Mouse (Mus musculus) heart, adult 9 months (tissue): ENCODE results near the gene Ptgir.
A peak's percentile ranks its signal among the peaks of the same experiment; 100 is the strongest.

Experiments
- DNase-seq, 2 experiments: peaks; one replicate each; pipeline ENCODE4 v3.0.0; 2022; ENCODE audit warnings: low spot score in 2 of 2

Gene Ptgir

DNA sequence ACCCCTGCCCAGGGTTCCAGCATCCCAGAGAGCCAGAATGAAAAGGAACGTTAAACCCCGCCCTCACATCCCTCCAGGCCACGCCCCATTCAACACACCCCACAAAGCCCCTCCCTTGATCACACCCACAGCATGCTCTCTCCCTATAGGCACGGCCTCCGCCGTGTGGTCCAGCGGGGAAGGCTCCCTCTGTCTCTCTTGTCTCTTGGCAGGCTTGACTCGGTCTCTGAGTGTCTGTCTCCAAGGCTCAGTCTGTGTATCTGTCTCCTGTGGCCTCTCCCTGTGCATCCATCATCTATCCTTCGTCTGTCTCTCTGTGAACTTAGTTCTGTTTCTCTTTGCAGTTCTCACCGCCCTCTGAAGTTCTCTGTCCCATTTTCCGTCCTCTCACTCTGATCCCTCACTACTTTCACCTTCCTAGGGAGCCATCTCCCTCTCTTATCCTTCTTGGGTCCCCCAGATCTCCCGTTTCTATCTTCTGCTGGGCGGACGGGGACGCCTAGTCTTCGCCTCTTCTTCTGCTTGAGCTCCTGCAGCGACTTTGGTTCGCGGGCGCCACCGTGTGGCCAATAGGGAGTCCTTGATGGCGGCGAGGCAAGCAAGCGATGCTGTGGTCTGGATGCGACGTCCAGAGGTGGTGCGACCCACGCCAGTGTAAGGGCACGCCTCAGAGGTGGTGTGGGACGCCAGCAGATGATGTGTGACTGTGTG, 14.5 kb upstream of the Ptgir start, which contains the start of gene Gng8:
Gene Gng8, plus strand, starts transcription at position 146 of the 711 bp plus-strand sequence.
- DNase-seq, result peak; percentile 71 to 86

GRCm38 (mm10) chr7:16892352-16892730, 13.9 kb upstream of the Ptgir start:
- no peak for DNase-seq

GRCm38 (mm10) chr7:16893612-16894011, 12.7 kb upstream of the Ptgir start:
- no peak for DNase-seq

DNA sequence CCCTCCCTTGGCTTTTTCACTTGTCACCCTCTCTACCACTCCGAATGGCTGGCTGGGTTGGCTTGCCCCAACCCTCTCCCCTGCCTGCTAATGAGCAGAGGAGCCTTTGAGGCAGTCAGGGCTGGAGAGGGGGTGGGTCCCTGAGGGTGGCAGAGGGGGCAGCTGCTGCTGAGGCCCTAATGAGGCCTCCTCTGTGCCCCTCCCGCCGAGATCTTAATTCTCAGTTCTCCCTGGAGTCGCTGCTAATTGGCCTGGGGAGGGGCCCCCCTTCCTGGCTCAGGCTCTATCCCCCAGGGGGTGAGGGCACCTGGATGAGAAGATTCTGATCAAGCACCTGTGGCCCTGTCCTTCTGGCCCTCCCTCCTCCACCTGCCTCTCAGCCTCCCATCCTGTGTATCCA, 12.0 kb upstream of the Ptgir start:
- no peak for DNase-seq

DNA sequence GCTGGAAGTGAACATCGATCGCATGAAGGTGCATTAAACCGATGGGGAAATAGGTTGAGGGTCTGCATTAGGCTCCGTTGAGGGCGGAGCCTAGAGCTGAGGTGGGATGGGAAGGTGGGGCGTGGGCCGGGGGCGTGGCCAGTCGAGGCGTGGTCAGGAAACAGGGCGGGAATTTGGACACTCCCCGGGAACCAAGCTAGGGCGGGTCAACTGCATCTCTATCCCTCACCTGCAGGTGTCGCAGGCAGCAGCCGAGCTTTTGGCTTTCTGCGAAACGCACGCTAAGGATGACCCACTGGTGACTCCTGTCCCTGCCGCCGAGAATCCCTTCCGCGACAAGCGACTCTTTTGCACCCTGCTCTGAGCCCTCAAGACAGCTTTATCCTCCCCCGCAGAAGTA, 11.3 kb upstream of the Ptgir start:
- peak; percentile 76 for DNase-seq

GRCm38 (mm10) chr7:16895511-16895910, 10.8 kb upstream of the Ptgir start:
- DNase-seq, result no peak

DNA sequence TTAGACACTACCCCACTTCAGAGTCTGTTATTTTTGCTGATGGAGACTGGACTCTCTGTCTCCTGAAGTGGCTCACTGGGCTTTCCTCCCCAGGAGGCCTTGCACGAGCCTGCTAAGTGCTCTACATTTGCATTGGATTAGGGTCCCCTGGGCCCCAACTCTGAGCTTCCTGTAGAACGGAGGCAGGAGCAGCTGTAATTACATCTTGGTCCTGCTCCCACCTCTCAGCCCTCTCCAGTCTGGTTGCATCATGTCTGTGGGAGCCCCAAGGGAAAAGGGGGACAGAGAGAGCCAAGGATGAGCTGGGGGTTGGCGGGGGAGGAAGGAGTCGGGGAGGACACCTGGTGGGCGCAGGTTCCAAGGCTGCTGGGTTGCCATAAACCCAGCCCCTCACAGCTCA, 5.8 kb upstream of the Ptgir start:
- DNase-seq, result peak in 1 of 2 experiments; percentile 31

- DNase-seq, result no peak
Measured at GRCm38 (mm10) chr7:16903439-16903955, 2.8 kb upstream of the Ptgir start.

- no peak for DNase-seq
Measured at GRCm38 (mm10) chr7:16904120-16904675, 2.1 kb upstream of the Ptgir start.

- DNase-seq, result peak; percentile 71 to 74
Measured at GRCm38 (mm10) chr7:16905491-16906021, 734 bp upstream of the Ptgir start.

DNA sequence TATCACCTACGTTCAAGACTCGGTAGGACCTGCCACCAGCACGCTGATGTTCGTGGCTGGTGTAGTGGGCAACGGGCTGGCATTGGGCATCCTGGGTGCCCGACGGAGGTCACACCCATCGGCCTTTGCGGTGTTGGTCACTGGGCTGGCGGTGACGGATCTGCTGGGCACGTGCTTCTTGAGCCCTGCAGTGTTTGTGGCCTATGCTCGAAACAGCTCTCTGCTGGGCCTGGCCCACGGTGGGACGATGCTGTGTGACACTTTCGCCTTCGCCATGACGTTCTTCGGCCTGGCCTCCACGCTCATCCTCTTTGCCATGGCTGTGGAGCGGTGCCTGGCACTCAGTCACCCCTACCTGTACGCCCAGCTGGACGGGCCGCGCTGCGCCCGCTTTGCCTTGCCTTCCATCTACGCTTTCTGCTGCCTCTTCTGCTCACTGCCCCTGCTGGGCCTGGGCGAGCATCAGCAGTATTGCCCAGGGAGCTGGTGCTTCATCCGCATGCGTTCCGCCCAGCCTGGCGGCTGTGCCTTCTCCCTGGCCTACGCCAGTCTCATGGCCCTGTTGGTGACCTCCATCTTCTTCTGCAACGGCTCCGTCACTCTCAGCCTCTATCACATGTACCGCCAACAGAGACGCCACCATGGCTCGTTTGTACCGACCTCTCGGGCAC, 734 bp downstream of the Ptgir start:
- DNase-seq, result no peak

GRCm38 (mm10) chr7:16907842-16908241, 1.6 kb downstream of the Ptgir start:
- no peak for DNase-seq

DNA sequence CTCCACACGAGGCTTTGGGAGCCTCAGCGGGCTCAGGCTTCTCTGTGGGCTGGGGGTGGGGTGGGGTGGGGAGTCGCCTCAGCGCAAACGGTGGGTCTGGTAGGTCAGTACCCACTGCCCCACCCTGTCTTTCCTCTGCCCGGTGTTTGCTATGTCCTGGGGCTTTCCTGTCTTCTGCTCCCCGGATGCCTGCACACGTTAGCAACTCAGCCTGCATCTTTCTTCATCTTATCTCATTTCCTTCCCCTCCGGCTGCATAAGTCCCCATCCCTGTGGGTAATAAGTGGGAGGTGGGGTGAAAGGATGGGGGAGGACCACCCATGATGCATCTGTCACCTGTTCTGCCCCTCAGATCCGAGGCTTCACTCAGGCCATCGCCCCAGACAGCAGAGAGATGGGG, 2.1 kb downstream of the Ptgir start:
- no peak for DNase-seq

GRCm38 (mm10) chr7:16908859-16909258, 2.6 kb downstream of the Ptgir start:
- DNase-seq, result no peak

DNA sequence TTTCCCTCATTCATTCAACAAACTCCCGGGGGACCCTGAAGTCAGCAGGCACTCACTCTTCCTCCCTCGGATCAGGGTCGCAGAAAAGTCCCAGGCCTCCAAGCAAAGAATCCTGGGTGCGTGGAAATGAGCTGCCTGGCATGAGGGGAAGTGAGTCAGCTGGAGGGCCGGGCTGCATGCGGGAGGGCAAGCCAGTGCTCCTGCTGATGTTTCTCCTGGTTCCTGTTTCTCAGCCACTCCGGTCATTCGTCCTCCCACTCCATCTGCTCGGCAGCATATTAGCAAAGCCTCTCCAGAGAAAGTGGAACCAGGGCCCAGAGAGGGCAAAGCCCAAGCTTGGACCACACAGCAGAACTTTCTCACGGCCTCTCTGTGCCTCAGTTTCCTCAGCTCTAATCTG, 3.6 kb downstream of the Ptgir start:
- no peak for DNase-seq

DNA sequence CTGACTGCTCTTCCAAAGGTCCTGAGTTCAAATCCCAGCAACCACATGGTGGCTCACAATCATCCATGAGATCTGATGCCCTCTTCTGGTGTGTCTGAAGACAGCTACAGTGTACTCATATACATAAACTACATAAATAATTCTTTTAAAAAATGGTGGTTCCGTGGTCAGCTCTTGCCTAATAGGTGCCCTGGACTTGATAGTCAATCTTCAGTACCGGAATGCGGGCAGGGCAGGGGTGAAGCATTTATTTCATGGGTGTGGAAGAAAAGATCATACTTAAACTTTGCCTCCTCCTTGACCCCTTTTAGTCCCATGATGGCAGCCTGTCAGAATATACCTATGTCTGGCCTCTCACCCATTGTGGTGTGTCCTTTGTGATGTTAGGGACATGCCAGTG, 5.6 kb downstream of the Ptgir start:
- no peak for DNase-seq

DNA sequence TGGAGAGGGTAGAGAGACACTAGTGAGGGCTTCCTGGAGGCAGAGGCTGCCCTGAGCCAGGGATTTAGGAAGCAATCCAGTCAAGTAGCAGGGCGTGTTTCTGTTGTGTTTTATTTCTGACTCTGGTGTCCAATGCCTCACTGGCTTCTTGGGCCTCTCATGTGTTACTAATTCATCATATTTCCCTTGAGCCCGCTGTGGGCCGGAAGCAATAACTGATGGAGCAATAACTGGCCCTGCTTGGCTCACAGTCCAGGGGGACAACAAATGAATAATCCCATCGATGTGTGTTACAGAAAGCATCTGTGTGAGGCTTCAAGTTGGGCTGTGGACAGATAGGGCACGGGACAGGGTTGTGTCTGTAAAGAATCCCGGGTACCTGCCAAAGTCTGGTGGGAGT, 6.1 kb downstream of the Ptgir start:
- DNase-seq, result peak; percentile 77 to 80

GRCm38 (mm10) chr7:16913806-16914452, 7.6 kb downstream of the Ptgir start:
- DNase-seq, result peak; percentile 67 to 70

- DNase-seq, result peak in 1 of 2 experiments; percentile 14
Measured at GRCm38 (mm10) chr7:16914453-16915343, 8.4 kb downstream of the Ptgir start.

GRCm38 (mm10) chr7:16915461-16916340, 9.4 kb downstream of the Ptgir start:
- no peak for DNase-seq
